Mouse (Mus musculus): ENCODE results near the gene Clp1. TPM values are rescaled to one million over a fixed set of nuclear protein-coding genes. Genes with fewer than 3 reads are reported as not detected.

Gene Clp1
- 10 to 100 TPM; 13.5 to 16.4 TPM for total RNA-seq (2021)
- long read RNA-seq, experiment 1, transcript Clp1-201 (3 exons, 1,912 nt) = major isoform, 17 of 22 reads
- long read RNA-seq, experiment 1, partial matches to known transcripts = 3 of 22 reads
- long read RNA-seq, experiment 1, other reads (novel, unspliced or antisense) = 2 of 22 reads
- long read RNA-seq, experiment 2, transcript Clp1-201 (3 exons, 1,912 nt) = major isoform, 8 of 10 reads
- long read RNA-seq, experiment 2, partial matches to known transcripts = 1 of 10 reads
- long read RNA-seq, experiment 2, other reads (novel, unspliced or antisense) = 0 of 10 reads

- peak; percentile 97 to 98 for DNase-seq
Observed at GRCm38 (mm10) chr2:84727172-84727858, at the start of gene Clp1. Clp1 (minus strand) TSS chr2:84727350.

- peak in 1 of 2 experiments; percentile 7 for DNase-seq
Observed at GRCm38 (mm10) chr2:84775665-84776064, 48.5 kb upstream of the Clp1 start.

GRCm38 (mm10) chr2:84775241-84775640, 48.1 kb upstream of the Clp1 start, which contains the start of gene Serping1:
Serping1 (minus strand) TSS chr2:84775444.
- no peak for DNase-seq

GRCm38 (mm10) chr2:84774751-84775150, 47.6 kb upstream of the Clp1 start:
- peak; percentile 18 to 60 for DNase-seq

- DNase-seq = no peak
Observed at GRCm38 (mm10) chr2:84773195-84773594, 46.0 kb upstream of the Clp1 start.

GRCm38 (mm10) chr2:84772454-84772853, 45.3 kb upstream of the Clp1 start:
- DNase-seq = no peak

GRCm38 (mm10) chr2:84770501-84770900, 43.4 kb upstream of the Clp1 start:
- peak in 1 of 2 experiments; percentile 12 for DNase-seq

GRCm38 (mm10) chr2:84762818-84763217, 35.7 kb upstream of the Clp1 start:
- no peak for DNase-seq

- no peak for DNase-seq
Observed at GRCm38 (mm10) chr2:84762295-84762694, 35.1 kb upstream of the Clp1 start.

GRCm38 (mm10) chr2:84761840-84762239, 34.7 kb upstream of the Clp1 start:
- DNase-seq = no peak

- no peak for DNase-seq
Observed at GRCm38 (mm10) chr2:84761309-84761708, 34.2 kb upstream of the Clp1 start.

- DNase-seq = no peak
Observed at GRCm38 (mm10) chr2:84760777-84761176, 33.6 kb upstream of the Clp1 start.

- peak in 1 of 2 experiments; percentile 48 for DNase-seq
Observed at GRCm38 (mm10) chr2:84758542-84759127, 31.5 kb upstream of the Clp1 start.

GRCm38 (mm10) chr2:84757026-84757682, 30.0 kb upstream of the Clp1 start:
- no peak for DNase-seq

- DNase-seq = no peak
Observed at GRCm38 (mm10) chr2:84756245-84756644, 29.1 kb upstream of the Clp1 start.

GRCm38 (mm10) chr2:84750115-84750514, 23.0 kb upstream of the Clp1 start:
- no peak for DNase-seq

- no peak for DNase-seq
Observed at GRCm38 (mm10) chr2:84744126-84744525, 17.0 kb upstream of the Clp1 start.

- DNase-seq = peak; percentile 76 to 84
Observed at GRCm38 (mm10) chr2:84743561-84743960, 16.4 kb upstream of the Clp1 start, which contains the start of gene Gm19426. Gm19426 (minus strand) TSS chr2:84743655.

GRCm38 (mm10) chr2:84742451-84743283, 15.5 kb upstream of the Clp1 start:
- peak; percentile 24 to 40 for DNase-seq

- peak in 1 of 2 experiments; percentile 38 for DNase-seq
Observed at GRCm38 (mm10) chr2:84741841-84742450, 14.8 kb upstream of the Clp1 start.

Measured in adrenal gland, postnatal 36 days (tissue).